Mouse (Mus musculus): ENCODE results near the gene Cbx4.

Gene Cbx4

GRCm38 (mm10) chr11:119041750-119042465 is 44.1 kb downstream of the Cbx4 start:
- no peak for DNase-seq (ENCODE audit: low read depth, low spot score)

- DNase-seq (ENCODE audit: low read depth, low spot score) = peak; percentile 68
Observed at GRCm38 (mm10) chr11:119041325-119041716, 44.7 kb downstream of the Cbx4 start.

DNA sequence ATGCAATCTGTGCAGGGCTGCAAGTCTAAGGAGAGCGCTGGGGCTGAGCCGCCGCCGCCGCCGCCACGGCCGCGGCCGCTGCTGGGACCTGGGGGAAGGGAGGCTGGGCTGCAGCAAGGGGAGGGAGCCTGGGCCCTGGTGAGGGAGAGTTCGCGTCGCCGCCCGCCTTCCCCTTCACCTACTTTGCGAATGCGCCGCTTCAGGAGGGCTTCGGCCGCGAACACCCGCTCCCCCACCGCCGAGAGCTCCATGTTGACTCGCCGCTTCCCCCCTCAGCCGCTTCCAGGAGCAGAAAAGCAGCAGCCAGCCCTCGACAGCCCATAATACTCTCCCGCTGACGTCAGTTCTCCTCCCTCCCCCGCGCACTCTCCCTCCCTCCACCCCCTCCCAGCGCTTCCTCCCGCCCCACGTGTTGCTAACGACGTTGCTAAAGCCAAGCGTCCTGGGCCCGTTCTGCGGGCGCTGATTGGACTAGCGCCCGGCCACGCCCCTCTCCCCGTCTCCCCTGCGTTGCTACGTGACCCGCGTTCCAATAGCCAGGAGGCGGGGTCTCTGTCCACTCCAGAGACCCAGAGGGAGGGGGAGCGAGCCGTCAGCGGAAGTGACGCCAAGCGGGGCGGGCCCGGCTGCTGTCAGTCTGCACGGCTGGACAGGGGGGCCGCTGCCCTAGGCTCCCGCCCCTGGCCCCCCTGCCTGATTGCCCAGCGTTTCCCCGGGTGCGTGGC is 45.3 kb downstream of the Cbx4 start, which contains the start of gene Cbx8:
Gene Cbx8, minus strand, starts transcription at position 370 of the 725 bp plus-strand sequence.
- DNase-seq (ENCODE audit: low read depth, low spot score) = peak; percentile 100

DNA sequence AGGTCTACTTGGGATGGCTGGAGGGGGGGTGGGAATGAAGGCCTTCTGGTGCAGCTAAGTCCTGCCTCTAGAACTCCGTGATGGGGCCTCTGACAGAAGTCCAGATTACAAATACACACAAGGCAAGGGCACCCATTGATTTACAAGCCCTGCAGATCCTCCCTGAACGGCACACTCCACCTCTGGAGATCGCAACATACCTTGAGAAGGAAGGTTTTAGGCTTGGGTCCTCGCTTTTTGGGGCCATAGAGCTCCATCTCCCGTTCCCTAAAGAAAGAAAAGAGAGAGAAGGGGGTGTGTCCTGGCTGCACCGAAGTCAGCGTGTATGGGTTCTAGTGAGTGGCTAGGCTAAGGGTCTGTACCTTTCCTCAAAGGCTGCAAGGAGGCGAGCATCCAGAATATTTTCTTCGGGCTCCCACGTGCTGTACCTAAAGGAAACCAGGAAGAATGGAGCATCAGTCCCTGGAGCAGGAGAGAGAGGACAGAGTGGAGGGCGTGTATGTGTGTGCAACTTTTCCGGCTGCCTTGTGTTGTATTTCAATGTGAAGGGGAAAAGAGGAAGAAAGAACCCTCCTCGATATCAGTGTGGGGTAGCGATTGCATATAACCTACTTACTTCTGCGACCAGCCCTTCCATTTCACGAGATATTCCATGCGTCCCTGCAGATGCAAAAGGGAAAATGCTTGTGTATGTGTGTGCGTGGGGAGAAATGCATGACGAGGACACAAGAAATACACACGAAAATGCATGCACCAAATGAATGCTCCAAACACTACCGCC is 46.1 kb downstream of the Cbx4 start:
- DNase-seq (ENCODE audit: low read depth, low spot score) = no peak

DNA sequence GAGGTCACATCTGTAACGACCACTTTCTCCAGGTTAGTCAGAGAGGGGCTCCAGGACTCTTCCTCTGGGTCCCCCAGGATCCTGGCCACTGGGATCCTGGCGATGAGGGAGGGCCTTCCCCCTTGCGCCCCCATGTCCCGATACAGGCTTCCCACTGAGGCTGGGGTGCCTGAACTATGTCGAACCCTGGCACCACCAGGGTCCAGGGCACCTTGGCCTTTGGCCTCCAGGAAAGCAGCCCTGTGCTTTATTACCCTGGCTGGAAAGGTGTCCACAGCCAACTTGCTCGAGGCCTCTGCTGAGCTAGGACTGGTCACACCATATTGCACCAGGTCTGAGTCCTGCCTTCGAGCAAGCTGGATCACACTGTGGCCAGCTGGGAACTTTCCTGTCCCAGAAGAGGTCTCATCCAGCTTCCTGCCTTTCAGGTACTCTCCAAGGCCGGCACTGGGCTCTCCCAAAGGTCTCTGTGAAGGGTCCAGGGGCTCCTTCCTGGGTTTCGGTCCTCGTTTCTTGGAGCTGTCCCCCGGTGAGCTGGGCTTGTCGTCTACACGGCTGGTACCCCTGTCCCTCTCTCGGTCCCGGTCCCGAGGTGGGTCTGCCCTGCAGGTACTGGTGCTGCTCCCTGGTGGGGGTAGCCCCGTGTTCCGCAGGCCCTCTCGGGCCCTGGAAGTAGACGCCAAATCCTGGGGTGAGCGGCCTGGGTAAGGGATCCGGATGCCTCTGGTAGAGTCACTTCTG is 47.1 kb downstream of the Cbx4 start:
- DNase-seq (ENCODE audit: low read depth, low spot score) = no peak

DNA sequence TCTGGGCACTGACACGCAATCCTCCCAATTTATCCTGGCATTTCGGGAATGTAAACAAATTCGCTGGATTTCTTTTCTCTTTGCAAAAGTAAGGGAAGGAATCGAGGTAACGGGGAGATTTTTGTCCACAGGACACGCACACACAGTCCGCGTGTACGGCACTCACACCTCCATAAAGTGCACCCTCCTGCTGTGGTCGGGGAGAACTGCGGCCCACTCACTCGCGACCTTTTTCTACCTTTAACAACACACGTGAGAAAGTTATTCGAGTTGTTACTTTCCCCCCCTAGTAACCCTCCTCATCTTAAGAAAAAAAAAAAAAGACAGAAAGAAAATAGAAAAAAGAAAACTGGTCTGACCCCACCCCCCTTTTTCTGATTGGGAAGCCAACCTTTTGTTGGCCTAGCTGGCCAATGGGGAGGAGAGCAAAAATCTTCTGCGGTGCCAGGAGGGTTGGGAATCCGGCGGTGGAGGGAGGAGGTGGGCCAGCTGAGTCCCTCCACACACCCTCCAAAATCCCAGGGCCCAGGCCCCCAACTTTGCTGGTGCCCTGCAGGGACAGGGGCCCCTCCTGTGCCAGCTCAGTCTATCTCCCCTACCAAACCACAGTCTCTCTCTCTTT is 48.1 kb downstream of the Cbx4 start:
- DNase-seq (ENCODE audit: low read depth, low spot score) = no peak

- DNase-seq (ENCODE audit: low read depth, low spot score) = no peak
Observed at GRCm38 (mm10) chr11:119036934-119037779, 48.9 kb downstream of the Cbx4 start.

DNA sequence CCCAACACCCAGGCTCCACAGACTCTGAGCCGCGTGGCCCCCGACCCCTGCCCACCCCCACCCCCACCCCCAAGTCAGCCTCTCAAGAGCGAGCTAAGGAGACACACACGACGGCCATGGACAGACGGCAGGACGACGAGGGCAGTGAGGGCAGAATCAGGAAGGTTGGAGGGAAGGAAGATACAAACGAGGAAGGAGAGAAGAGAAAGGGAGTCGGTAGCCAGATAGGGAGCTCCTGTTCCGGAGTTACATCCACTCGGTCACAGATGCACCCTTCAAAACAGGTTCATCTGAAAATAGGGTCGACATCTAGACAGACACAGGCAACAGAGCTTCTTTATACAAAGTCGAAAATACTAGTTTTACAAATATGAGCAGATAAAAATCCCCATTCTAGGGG is 49.6 kb downstream of the Cbx4 start:
- no peak for DNase-seq (ENCODE audit: low read depth, low spot score)

DNA sequence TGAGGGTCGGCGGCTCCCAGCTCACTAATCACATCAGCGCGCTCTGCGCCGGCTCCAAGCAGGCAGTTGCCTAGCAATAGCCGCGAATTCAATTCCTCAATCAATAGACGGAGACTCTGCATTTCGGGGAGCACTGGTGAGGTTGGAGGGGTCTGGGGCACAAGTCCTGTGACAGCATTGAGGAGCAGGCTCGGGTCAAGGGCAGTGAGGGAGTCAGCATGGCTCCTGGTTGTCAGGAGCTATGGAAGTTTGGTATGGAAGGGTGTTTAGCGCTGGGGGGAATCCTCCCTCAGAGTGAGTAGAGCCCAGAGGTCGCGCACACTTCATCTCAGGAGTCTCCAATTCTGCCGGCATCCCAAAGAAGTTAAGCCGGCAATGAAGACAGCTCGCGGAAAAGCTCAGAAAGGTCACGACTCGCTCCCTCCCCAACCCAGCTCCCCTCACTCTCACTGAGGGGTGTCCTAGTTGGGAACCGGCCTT is 50.3 kb downstream of the Cbx4 start:
- DNase-seq (ENCODE audit: low read depth, low spot score) = no peak

DNA sequence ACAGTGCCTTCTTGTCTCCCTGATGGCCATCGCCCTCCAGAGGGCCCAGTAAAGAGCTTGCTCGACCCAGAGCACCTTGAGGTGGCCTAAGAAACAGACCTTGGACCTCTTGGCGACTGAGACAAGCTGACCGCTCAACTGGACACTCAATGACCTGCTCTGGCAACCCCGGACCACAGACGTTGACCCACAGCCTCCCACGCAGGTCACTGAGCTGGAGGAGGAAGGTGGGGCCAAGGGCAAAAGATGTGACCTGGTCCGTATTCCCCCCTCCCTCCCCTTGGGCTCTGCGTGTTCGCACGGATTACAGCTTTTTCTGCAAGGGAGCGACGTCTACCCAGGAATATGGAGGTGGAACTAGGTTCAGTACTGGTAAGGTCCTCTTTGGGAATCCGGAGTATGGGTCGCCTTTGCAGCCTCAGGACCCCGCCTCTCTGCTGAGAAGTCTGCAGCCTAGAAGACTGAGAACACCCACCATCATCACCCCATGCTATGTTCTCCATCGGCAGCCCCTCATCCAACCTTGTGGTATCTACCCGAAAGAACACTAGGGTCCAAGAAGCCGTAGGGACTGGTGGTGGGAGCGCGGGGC is 50.8 kb downstream of the Cbx4 start:
- no peak for DNase-seq (ENCODE audit: low read depth, low spot score)

GRCm38 (mm10) chr11:119034635-119035034 is 51.4 kb downstream of the Cbx4 start:
- no peak for DNase-seq (ENCODE audit: low read depth, low spot score)

- DNase-seq (ENCODE audit: low read depth, low spot score) = peak; percentile 74
Observed at GRCm38 (mm10) chr11:119033874-119034558, 52.0 kb downstream of the Cbx4 start.
